Mouse (Mus musculus) mature B cell (primary cell): ENCODE measurements around the gene Gm26727.
"Not testable (repeated sequence)": the region's sequence is repeated elsewhere in the genome, so short reads cannot be mapped to it uniquely, and the experiment has no call there.

Source experiments
- in situ Hi-C: fragments of 300-500 bp; cut with MboI; formaldehyde crosslinking; loops from 2 replicates; pipeline ENCODE4 v1.14.3; 2019

Gene Gm26727

GRCm38 (mm10) chr2:67433081-67433480, at the start of gene Gm26727:
Gene Gm26727 (minus strand): TSS chr2:67433181.
- in situ Hi-C loops: no loop called here

GRCm38 (mm10) chr2:67481051-67481450, 48.1 kb upstream of the Gm26727 start:
- in situ Hi-C loops: no loop called here

GRCm38 (mm10) chr2:67477753-67478152, 44.8 kb upstream of the Gm26727 start:
- in situ Hi-C loops: no loop called here

- in situ Hi-C loops: not testable (repeated sequence)
Measured at GRCm38 (mm10) chr2:67470030-67470429, 37.0 kb upstream of the Gm26727 start.

GRCm38 (mm10) chr2:67467036-67467435, 34.1 kb upstream of the Gm26727 start:
- in situ Hi-C loops: no loop called here

- in situ Hi-C loops: no loop called here
Measured at GRCm38 (mm10) chr2:67460857-67461256, 27.9 kb upstream of the Gm26727 start.

GRCm38 (mm10) chr2:67447206-67447605, 14.2 kb upstream of the Gm26727 start:
- in situ Hi-C loops: no loop called here

GRCm38 (mm10) chr2:67446772-67447171, 13.8 kb upstream of the Gm26727 start:
- in situ Hi-C loops: no loop called here

GRCm38 (mm10) chr2:67445780-67446179, 12.8 kb upstream of the Gm26727 start, which contains the start of gene Xirp2:
Gene Xirp2 (plus strand): TSS chr2:67446002.
- in situ Hi-C loops: no loop called here

GRCm38 (mm10) chr2:67438309-67438708, 5.3 kb upstream of the Gm26727 start:
- in situ Hi-C loops: no loop called here

- in situ Hi-C loops: no loop called here
Measured at GRCm38 (mm10) chr2:67422799-67423198, 10.2 kb downstream of the Gm26727 start.

GRCm38 (mm10) chr2:67420853-67421252, 12.1 kb downstream of the Gm26727 start:
- in situ Hi-C loops: no loop called here

- in situ Hi-C loops: not testable (repeated sequence)
Measured at GRCm38 (mm10) chr2:67413425-67413824, 19.6 kb downstream of the Gm26727 start, which contains the start of gene Gm21830. Gene Gm21830 (plus strand): TSS chr2:67413725.
